Mouse (Mus musculus) ES-E14 (cell line): ENCODE data around the gene Fstl3. TPM values are rescaled to one million over a fixed set of nuclear protein-coding genes. Genes with fewer than 3 reads are reported as not detected.

Experiments used
- DNase-seq: peaks from one replicate; pipeline ENCODE4 v3.0.0-alpha.2; 2013; ENCODE audit warnings: low read depth, low spot score
- H3K27ac ChIP-seq: 2 replicates; pipeline ENCODE4 v1.5.1; 2012; ENCODE audit warnings: low read depth, mild to moderate bottlenecking, low read length, moderate library complexity, mixed read lengths; ENCODE audit not compliant: poor library complexity, insufficient read depth, severe bottlenecking
- H3K36me3 ChIP-seq: 2 replicates; pipeline ENCODE4 v1.6.1; 2012; ENCODE audit warnings: mild to moderate bottlenecking, low read length, moderate library complexity, mixed read lengths; ENCODE audit not compliant: control insufficient read depth, poor library complexity, insufficient read depth, severe bottlenecking
- H3K4me1 ChIP-seq, 2 experiments: fragments of 150-350 bp in 1 of 2; sonication (generic) in 1 of 2; 2 replicates each; pipeline ENCODE4 v1.6.1; 2012; ENCODE audit warnings: low read length in 2 of 2, mild to moderate bottlenecking in 1 of 2, mixed read lengths in 1 of 2; ENCODE audit not compliant: control insufficient read depth in 2 of 2, insufficient read depth in 2 of 2, poor library complexity in 1 of 2
- H3K4me3 ChIP-seq, 2 experiments: fragments of 150-350 bp in 1 of 2; sonication (generic) in 1 of 2; 2 replicates each; pipeline ENCODE4 v1.5.1; 2012; ENCODE audit warnings: low read length in 2 of 2, low read depth in 1 of 2, mild to moderate bottlenecking in 1 of 2, mixed read lengths in 1 of 2; ENCODE audit not compliant: insufficient read depth in 1 of 2, poor library complexity in 1 of 2, severe bottlenecking in 1 of 2
- H3K9ac ChIP-seq: 2 replicates; pipeline ENCODE4 v1.6.1; 2012; ENCODE audit warnings: low read depth, mild to moderate bottlenecking, low read length, mixed read lengths; ENCODE audit not compliant: poor library complexity, insufficient read depth, severe bottlenecking
- H3K9me3 ChIP-seq: fragments of 150-350 bp; sonication (generic); 2 replicates; pipeline ENCODE4 v1.6.1; 2012; ENCODE audit warnings: low read depth, mild to moderate bottlenecking, low read length; ENCODE audit not compliant: control insufficient read depth, insufficient read depth
- CHD2 ChIP-seq: IDR thresholded peaks from 2 replicates; pipeline ENCODE4 v1.6.1; 2014; ENCODE audit warnings: mild to moderate bottlenecking, low read depth, low read length, inconsistent platforms
- HCFC1 ChIP-seq: IDR thresholded peaks from 2 replicates; pipeline ENCODE4 v1.6.1; 2012; ENCODE audit warnings: low read length, inconsistent platforms, borderline replicate concordance; ENCODE audit not compliant: insufficient read depth
- MAFK ChIP-seq: IDR thresholded peaks from 2 replicates; pipeline ENCODE4 v1.6.1; 2014; ENCODE audit warnings: mild to moderate bottlenecking, low read depth, low read length, inconsistent platforms; ENCODE audit not compliant: insufficient read depth
- ZC3H11A ChIP-seq: IDR thresholded peaks from 2 replicates; pipeline ENCODE4 v1.6.1; 2012; ENCODE audit warnings: low read depth, mild to moderate bottlenecking, inconsistent platforms, low read length, borderline replicate concordance
- ZNF384 ChIP-seq: IDR thresholded peaks from 2 replicates; pipeline ENCODE4 v1.6.1; 2012; ENCODE audit warnings: low read depth, low read length, inconsistent platforms
- in situ Hi-C, 2 experiments: fragments of 600-800 bp; cut with MboI; formaldehyde crosslinking; loops; one replicate each; pipeline ENCODE4 v1.15.1; 2025; ENCODE audit warnings: low sequenced_read_pairs in 2 of 2, inconsistent platforms in 1 of 2; ENCODE audit not compliant: unreplicated experiment in 2 of 2
- total RNA-seq: library from RNA; depleted of rRNA; stranded (reverse); fragments of 300-350 nt; gene quantifications from 2 replicates; pipeline ENCODE4 v1.2.3, GENCODE M21; 2012

Gene Fstl3
- total RNA-seq, 1 experiment = 7.1 TPM

- in situ Hi-C loops = no loop called here
- Histone ChIP-seq H3K36me3 (no peaks in the 10 kb centered on the region), H3K9ac (no peak overlapping the region; the same call in 1 of the 2 replicates), H3K4me3 (no peak overlapping the region), H3K27ac (no peak overlapping the region), H3K4me1 (peaks cover 0 to 4% of the 10 kb centered on the region in 2 experiments; a peak in 1 of 4 replicates), H3K9me3 (no peaks in the 10 kb centered on the region)
- DNase-seq = peak; percentile 64
- TF ChIP-seq CHD2 (no peak), HCFC1 (no peak), ZNF384 (no peak), MAFK (no peak), ZC3H11A (no peak; the same call in 1 of the 2 replicates)
Measured at GRCm38 (mm10) chr10:79811736-79812637, 34.9 kb downstream of the Fstl3 start.

- Histone ChIP-seq H3K36me3 (no peaks in the 10 kb centered on the region), H3K9me3 (no peaks in the 10 kb centered on the region), H3K4me1 (peaks cover 0 to under 1% of the 10 kb centered on the region in 2 experiments; a peak in 1 of 4 replicates), H3K27ac (no peak overlapping the region), H3K4me3 (no peak overlapping the region), H3K9ac (no peak overlapping the region)
- no peak for DNase-seq
- no peak for TF ChIP-seq HCFC1
- TF ChIP-seq MAFK = no peak
- TF ChIP-seq CHD2 = no peak
- TF ChIP-seq ZC3H11A = no peak
- TF ChIP-seq ZNF384 = no peak
- in situ Hi-C loops = no loop called here
Measured at GRCm38 (mm10) chr10:79814271-79814842, 37.3 kb downstream of the Fstl3 start.

GRCm38 (mm10) chr10:79815671-79816494 lies 38.8 kb downstream of the Fstl3 start:
- no peak overlapping the region for H3K9ac ChIP-seq
- no peak overlapping the region for H3K4me3 ChIP-seq
- H3K4me1 ChIP-seq = peaks cover 0 to 11% of the 10 kb centered on the region in 2 experiments; a peak in 2 of 4 replicates
- TF ChIP-seq CHD2 (no peak), ZC3H11A (no peak), HCFC1 (no peak), ZNF384 (no peak), MAFK (no peak)
- H3K36me3 ChIP-seq = no peaks in the 10 kb centered on the region
- H3K9me3 ChIP-seq = no peaks in the 10 kb centered on the region
- DNase-seq = no peak
- no peak overlapping the region for H3K27ac ChIP-seq
- in situ Hi-C loops = no loop called here

- DNase-seq = no peak
- Histone ChIP-seq H3K9ac (no peak overlapping the region), H3K4me1 (peaks cover 2 to 13% of the 10 kb centered on the region in 2 experiments; a peak in 3 of 4 replicates), H3K36me3 (no peaks in the 10 kb centered on the region), H3K9me3 (no peaks in the 10 kb centered on the region), H3K27ac (no peak overlapping the region), H3K4me3 (no peak overlapping the region)
- no peak for TF ChIP-seq CHD2
- TF ChIP-seq ZC3H11A = no peak
- TF ChIP-seq HCFC1 = no peak
- TF ChIP-seq ZNF384 = no peak
- no peak for TF ChIP-seq MAFK
- in situ Hi-C loops = no loop called here
Measured at GRCm38 (mm10) chr10:79817111-79817510, 40.0 kb downstream of the Fstl3 start.
